Mouse (Mus musculus) olfactory bulb, adult 2 months (tissue): ENCODE data around the gene Ccl8. TPM values are rescaled to one million over a fixed set of nuclear protein-coding genes. Genes with fewer than 3 reads are reported as not detected.

ENCODE experiments used
- H3K27ac ChIP-seq: fragments of 200-500 bp; 2 replicates; pipeline ENCODE4 v1.5.1; 2012; ENCODE audit warnings: low read depth, low read length; ENCODE audit not compliant: insufficient read depth
- H3K4me1 ChIP-seq: fragments of 200-500 bp; 2 replicates; pipeline ENCODE4 v1.6.1; 2012; ENCODE audit warnings: low read length; ENCODE audit not compliant: control insufficient read depth, insufficient read depth
- H3K4me3 ChIP-seq: fragments of 200-500 bp; 2 replicates; pipeline ENCODE4 v1.5.1; 2012; ENCODE audit warnings: mild to moderate bottlenecking, low read depth, low read length, moderate library complexity; ENCODE audit not compliant: insufficient read depth
- CTCF ChIP-seq: fragments of 200-500 bp; IDR thresholded peaks from 2 replicates; pipeline ENCODE4 v1.5.1; 2012; ENCODE audit warnings: low read depth, mild to moderate bottlenecking, low read length, moderate library complexity; ENCODE audit not compliant: insufficient read depth
- POLR2A ChIP-seq: fragments of 200-500 bp; IDR thresholded peaks from 2 replicates; pipeline ENCODE4 v1.6.1; 2012; ENCODE audit warnings: mild to moderate bottlenecking, low read depth, low read length, moderate library complexity; ENCODE audit not compliant: insufficient read depth
- WGBS: fragments of 180-500 bp; shearing (Covaris S2); methylation state at CpG from one replicate; pipeline ENCODE4 v1.1.7; 2018; 5-methylcytosine and 5-hydroxymethylcytosine counted together
- polyA plus RNA-seq: library from polyadenylated mRNA; stranded (reverse); fragments of >200 nt; gene quantifications from 2 replicates; pipeline ENCODE4 v1.2.4, GENCODE M21; 2012; ENCODE audit warnings: low replicate concordance; ENCODE audit not compliant: missing spikeins, insufficient read depth, insufficient read length

Gene Ccl8
- polyA plus RNA-seq, result not detected in 2 replicates

GRCm38 (mm10) chr11:82114885-82115284, at the start of gene Ccl8:
TSS of gene Ccl8 (plus strand) at chr11:82115185.
- WGBS, result 79% methylated on average over 3 of the region's 3 CpGs
- Histone ChIP-seq H3K4me1 (no peaks in the 10 kb centered on the region), H3K4me3 (no peak within 1 kb of the TSS), H3K27ac (no peak within 1 kb of the TSS)
- TF ChIP-seq CTCF (no peak), POLR2A (no peak)

DNA sequence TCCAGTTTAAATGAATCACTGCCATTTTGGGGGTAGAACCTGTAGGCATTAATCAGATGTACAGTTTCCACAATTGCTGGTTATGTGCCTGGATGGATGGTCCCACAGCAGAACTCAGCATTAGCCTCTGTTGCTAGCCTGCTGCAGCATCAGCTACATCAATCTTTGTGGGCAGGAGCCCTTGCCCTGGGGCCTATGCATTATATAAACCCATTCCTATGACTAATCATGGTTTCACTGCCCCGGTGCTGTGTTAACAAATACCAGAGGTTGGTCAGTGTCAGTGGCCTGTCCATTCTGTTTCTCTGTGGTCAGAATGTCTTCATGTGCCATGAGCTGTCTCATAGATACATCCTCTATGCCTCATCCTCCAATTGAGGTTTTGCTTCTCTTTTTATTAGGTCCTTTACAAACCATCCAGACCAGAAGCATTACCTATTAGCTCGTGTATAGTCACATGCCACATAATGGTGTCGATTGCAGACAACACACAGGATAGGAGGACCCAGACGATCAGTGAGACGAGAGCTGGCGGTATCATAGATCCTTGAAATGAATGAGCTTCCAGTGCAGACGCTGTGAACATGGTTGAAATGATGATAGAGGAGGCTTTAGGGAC, 47.9 kb upstream of the Ccl8 start:
- TF ChIP-seq CTCF, result no peak
- Histone ChIP-seq H3K27ac (no peak overlapping the region), H3K4me3 (no peak overlapping the region), H3K4me1 (no peaks in the 10 kb centered on the region)
- 84% methylated on average over 7 of the region's 7 CpGs for WGBS

DNA sequence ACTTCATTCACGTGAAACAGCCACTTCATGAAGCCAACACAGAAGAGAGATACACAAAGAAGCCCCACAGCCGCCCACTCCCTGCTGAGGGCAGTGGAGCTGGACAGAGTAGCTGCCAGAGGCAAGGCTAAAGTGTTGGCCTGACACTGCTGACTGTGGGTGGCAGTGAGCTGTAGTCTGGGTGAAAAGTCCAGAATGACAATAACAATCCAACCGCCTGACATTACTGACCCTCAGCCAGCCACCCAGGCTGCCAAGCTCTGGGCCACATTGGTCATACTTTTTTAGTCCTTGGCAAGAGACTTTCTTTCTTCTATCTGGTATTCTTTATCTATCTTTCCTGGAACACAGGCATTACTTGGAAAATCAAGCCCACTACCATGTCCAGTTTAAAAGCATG, 43.9 kb upstream of the Ccl8 start:
- Histone ChIP-seq H3K27ac (no peak overlapping the region), H3K4me1 (no peaks in the 10 kb centered on the region; the same call in 1 of the 2 replicates), H3K4me3 (no peak overlapping the region)
- 64% methylated on average over 3 of the region's 3 CpGs for WGBS
- no peak for TF ChIP-seq CTCF
- TF ChIP-seq POLR2A, result no peak

- TF ChIP-seq CTCF (no peak), POLR2A (no peak)
- Histone ChIP-seq H3K4me1 (no peaks in the 10 kb centered on the region; the same call in 1 of the 2 replicates), H3K27ac (no peak overlapping the region)
These were observed 42.6 kb upstream of the Ccl8 start for GRCm38 (mm10) chr11:82072374-82072773.

DNA sequence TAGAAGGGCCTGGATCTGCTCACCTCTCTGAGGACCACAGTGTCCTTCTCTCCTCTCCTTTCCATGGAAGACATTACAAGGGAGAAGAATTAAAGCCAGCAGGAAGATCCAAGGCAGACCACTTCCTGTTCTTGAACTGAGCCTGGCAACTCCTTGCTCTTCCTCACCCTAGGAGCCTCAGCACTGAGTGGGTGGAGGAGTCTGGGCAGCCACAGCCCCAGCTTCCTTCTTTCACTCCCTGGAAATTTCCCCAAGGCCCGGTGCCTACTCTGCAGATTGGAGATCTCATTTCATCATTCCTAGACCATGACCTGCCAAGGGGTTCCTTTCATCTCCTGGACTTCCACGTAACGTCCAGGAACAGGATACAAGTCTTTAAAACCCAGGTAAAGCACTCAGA, 42.0 kb upstream of the Ccl8 start:
- 89% methylated on average over 3 of the region's 3 CpGs for WGBS

More at GRCm38 (mm10) chr11:82072374-82072773, 42.6 kb upstream of the Ccl8 start:
- 79% methylated on average over 1 of the region's 1 CpGs for WGBS
- no peak overlapping the region for H3K4me3 ChIP-seq

GRCm38 (mm10) chr11:82073686-82074085, 41.3 kb upstream of the Ccl8 start:
- no peak overlapping the region for H3K4me3 ChIP-seq
- no peak overlapping the region for H3K27ac ChIP-seq
- TF ChIP-seq POLR2A (no peak), CTCF (no peak)
- 78% methylated on average over 3 of the region's 3 CpGs for WGBS
- H3K4me1 ChIP-seq, result no peaks in the 10 kb centered on the region; the same call in 1 of the 2 replicates

More for the DNA sequence above, 42.0 kb upstream of the Ccl8 start:
- Histone ChIP-seq H3K27ac (no peak overlapping the region), H3K4me1 (no peaks in the 10 kb centered on the region; the same call in 1 of the 2 replicates), H3K4me3 (no peak overlapping the region)
- TF ChIP-seq CTCF (no peak), POLR2A (no peak)

GRCm38 (mm10) chr11:82077031-82077430, 38.0 kb upstream of the Ccl8 start:
- TF ChIP-seq CTCF (no peak), POLR2A (no peak)
- Histone ChIP-seq H3K4me3 (no peak overlapping the region), H3K4me1 (no peaks in the 10 kb centered on the region; the same call in 1 of the 2 replicates), H3K27ac (no peak overlapping the region)
- 88% methylated on average over 3 of the region's 3 CpGs for WGBS

DNA sequence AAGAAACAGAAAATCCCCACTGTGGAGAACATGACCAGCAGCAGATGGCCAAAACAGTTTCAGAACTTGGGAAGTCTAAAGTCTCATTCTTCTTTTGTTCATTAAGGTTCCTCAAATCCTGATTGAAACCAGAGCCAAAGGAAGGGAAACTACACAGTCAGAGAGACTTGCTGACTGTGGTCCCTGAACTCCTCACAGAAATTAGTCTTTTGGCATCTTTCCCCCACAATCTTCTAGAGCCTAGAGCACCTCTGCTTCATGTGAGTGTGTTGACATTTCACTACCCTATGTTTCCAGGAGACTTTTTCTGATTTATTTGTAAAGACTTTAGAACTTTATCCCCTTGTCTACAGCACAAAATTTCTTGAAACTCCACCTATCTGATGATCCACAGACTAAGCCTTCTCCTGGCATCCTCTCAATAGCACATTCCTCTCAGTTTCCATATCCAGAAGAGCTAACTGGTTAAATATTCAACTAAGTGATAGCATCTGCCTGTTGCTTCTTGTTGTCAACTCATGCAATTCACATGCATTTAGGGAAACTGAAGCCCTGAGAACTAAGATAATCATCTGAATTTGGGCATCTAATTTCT, 36.8 kb upstream of the Ccl8 start:
- no peaks in the 10 kb centered on the region; the same call in 1 of the 2 replicates for H3K4me1 ChIP-seq
- no peak overlapping the region for H3K27ac ChIP-seq
- H3K4me3 ChIP-seq, result no peak overlapping the region
- no peak for TF ChIP-seq CTCF
- no peak for TF ChIP-seq POLR2A

- Histone ChIP-seq H3K27ac (no peak overlapping the region), H3K4me1 (no peaks in the 10 kb centered on the region; the same call in 1 of the 2 replicates), H3K4me3 (no peak overlapping the region)
- TF ChIP-seq CTCF, result no peak
- no peak for TF ChIP-seq POLR2A
- 77% methylated on average over 3 of the region's 3 CpGs for WGBS
These were observed 34.1 kb upstream of the Ccl8 start for GRCm38 (mm10) chr11:82080865-82081264.
